Mouse (Mus musculus) stomach, postnatal 0 days (tissue): Measurements from ENCODE around the gene Gpr37l1. TPM values are rescaled to one million over a fixed set of nuclear protein-coding genes. Genes with fewer than 3 reads are reported as not detected.

Experiments used
- ATAC-seq: fragments of 200-750 bp; cut with Nextera tagmentation; 2 replicates; pipeline ENCODE4 v1.8.0; 2017; ENCODE audit not compliant: low FRiP score, low TSS enrichment
- DNase-seq: peaks from one replicate; pipeline ENCODE4 v3.0.0-alpha.2; 2016; ENCODE audit warnings: low spot score
- H3K27ac ChIP-seq: fragments of 300-500 bp; sonication (generic); replicated peaks from 2 replicates; pipeline ENCODE4 v1.5.1; 2014; ENCODE audit warnings: mild to moderate bottlenecking, control low read depth
- H3K27me3 ChIP-seq: fragments of 300-500 bp; sonication (generic); 2 replicates; pipeline ENCODE4 v1.6.1; 2014; ENCODE audit warnings: low read length; ENCODE audit not compliant: control insufficient read depth, insufficient read depth
- H3K36me3 ChIP-seq: fragments of 300-500 bp; sonication (generic); 2 replicates; pipeline ENCODE4 v1.6.1; 2014; ENCODE audit warnings: low read length, mixed read lengths; ENCODE audit not compliant: control insufficient read depth, insufficient read depth
- H3K4me1 ChIP-seq: fragments of 300-500 bp; sonication (generic); replicated peaks from 2 replicates; pipeline ENCODE4 v1.6.1; 2014; ENCODE audit warnings: antibody characterized with exemption; ENCODE audit not compliant: control insufficient read depth, insufficient read depth
- H3K4me2 ChIP-seq: fragments of 300-500 bp; sonication (generic); replicated peaks from 2 replicates; pipeline ENCODE4 v1.6.1; 2014; ENCODE audit warnings: low read depth, mild to moderate bottlenecking, control low read depth, moderate library complexity
- H3K4me3 ChIP-seq: fragments of 300-500 bp; sonication (generic); 2 replicates; pipeline ENCODE4 v1.5.1; 2014; ENCODE audit warnings: low read depth, low read length, control low read depth
- H3K9ac ChIP-seq: fragments of 300-500 bp; sonication (generic); 2 replicates; pipeline ENCODE4 v1.6.1; 2014; ENCODE audit warnings: mild to moderate bottlenecking, low read length, control low read depth, mixed read lengths
- H3K9me3 ChIP-seq: fragments of 300-500 bp; sonication (generic); 2 replicates; pipeline ENCODE4 v1.6.1; 2016; ENCODE audit warnings: low read length; ENCODE audit not compliant: control insufficient read depth
- CTCF ChIP-seq: IDR thresholded peaks from 2 replicates; pipeline ENCODE4 v1.5.1; 2016; ENCODE audit warnings: antibody characterized with exemption, low read depth, mild to moderate bottlenecking, moderate library complexity
- EP300 ChIP-seq: optimal IDR thresholded peaks from 2 replicates; pipeline ENCODE3; 2016; ENCODE audit warnings: antibody characterized with exemption
- WGBS: fragments of 180-500 bp; shearing (Covaris S2); extraction: QIAGEN DNeasy Blood & Tissue Kit; methylation state at CpG from one replicate; pipeline ENCODE4 v1.1.7; 2014; 5-methylcytosine and 5-hydroxymethylcytosine counted together
- polyA plus RNA-seq: library from polyadenylated mRNA; unstranded; fragments of >200 nt; fragmentation: Nextera tagmentation; extraction: Ambion mirVana; gene quantifications from 2 replicates; pipeline ENCODE4 v1.2.1, GENCODE M21; 2015

Gene Gpr37l1
- polyA plus RNA-seq, 1 experiment from 2014 or later, result 3.1 TPM

DNA sequence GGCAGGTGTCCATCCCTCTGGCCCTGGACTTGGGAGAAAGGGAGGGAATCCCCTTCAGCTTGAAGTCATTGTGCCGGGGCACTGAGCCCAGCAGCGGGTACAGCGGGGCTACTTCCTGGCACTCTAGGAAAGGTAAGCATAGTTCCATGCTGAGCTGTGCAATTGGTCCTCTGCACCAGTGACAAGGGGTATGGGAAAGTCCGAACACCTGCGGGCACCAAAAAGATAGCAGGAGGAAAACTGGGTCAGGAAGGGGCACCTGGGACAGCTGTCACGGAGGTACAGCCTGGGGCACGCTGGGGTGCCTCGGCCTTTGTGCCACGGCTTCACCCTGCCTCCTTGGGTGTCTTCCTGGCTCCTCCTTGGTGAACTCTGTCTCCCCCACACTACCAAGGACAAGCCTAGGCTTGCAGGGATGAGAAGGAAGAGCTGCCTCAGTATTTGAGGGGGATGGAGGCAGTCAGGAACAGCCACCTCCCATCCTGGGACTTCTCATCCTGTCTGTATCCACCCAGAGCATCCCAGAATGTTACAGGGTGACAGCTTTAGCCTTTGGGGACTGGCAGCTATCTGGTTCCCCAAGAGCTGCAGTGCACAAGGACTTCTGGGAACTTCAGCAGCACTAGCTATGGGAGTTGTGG is 37.8 kb downstream of the Gpr37l1 start:
- 0 out of 2 replicates have a peak, but pooled peaks cover 2% of the 10 kb centered on the region for H3K4me1 ChIP-seq
- no peak overlapping the region for H3K27ac ChIP-seq
- H3K27me3 ChIP-seq, result no peaks in the 10 kb centered on the region

DNA sequence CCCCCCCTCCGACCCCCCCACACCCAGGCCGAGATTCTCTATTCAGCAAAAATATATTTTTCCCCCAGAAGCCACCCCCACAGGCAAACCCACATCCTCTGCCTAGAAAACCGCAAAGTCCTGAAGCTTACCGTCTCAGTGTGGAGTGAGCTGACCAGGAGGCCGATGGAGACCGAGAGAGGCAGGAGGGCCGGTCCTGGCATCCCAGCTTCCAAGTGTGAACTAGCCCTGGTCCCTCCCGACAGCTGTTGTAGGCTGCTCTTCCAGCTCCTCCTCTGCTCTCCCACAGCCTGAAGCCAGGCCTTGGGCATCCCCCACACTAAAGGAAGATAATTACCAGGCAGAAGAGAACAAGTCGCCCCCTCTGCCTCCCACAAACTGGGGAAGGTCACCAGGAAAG is 38.5 kb downstream of the Gpr37l1 start:
- TF ChIP-seq CTCF (no peak), EP300 (no peak)
- ATAC-seq (no peak), DNase-seq (no peak)
- no peaks in the 10 kb centered on the region for H3K9me3 ChIP-seq
- H3K27ac ChIP-seq, result no peak overlapping the region
- no peak overlapping the region for H3K4me2 ChIP-seq
- 0 out of 2 replicates have a peak, but pooled peaks cover 2% of the 10 kb centered on the region for H3K4me1 ChIP-seq
- WGBS, result 48% methylated on average over 9 of the region's 9 CpGs
- no peak overlapping the region for H3K4me3 ChIP-seq
- no peak overlapping the region for H3K9ac ChIP-seq
- H3K27me3 ChIP-seq, result no peaks in the 10 kb centered on the region
- no peaks in the 10 kb centered on the region for H3K36me3 ChIP-seq

More for the DNA sequence above, 37.8 kb downstream of the Gpr37l1 start:
- no peak for DNase-seq
- TF ChIP-seq EP300 (no peak), CTCF (no peak)
- Histone ChIP-seq H3K9me3 (no peaks in the 10 kb centered on the region), H3K4me2 (no peak overlapping the region), H3K36me3 (no peaks in the 10 kb centered on the region), H3K9ac (no peak overlapping the region), H3K4me3 (no peak overlapping the region)
- ATAC-seq, result no peak
- WGBS, result 76% methylated on average over 9 of the region's 9 CpGs

- H3K27me3 ChIP-seq, result no peaks in the 10 kb centered on the region
- H3K9ac ChIP-seq, result no peak overlapping the region
- 41% methylated on average over 5 of the region's 6 CpGs for WGBS
- H3K27ac ChIP-seq, result no peak overlapping the region
- DNase-seq (no peak), ATAC-seq (no peak)
- H3K4me3 ChIP-seq, result no peak overlapping the region
- no peak for TF ChIP-seq CTCF
- no peak for TF ChIP-seq EP300
- no peak overlapping the region for H3K4me2 ChIP-seq
- H3K9me3 ChIP-seq, result no peaks in the 10 kb centered on the region
- H3K4me1 ChIP-seq, result 0 out of 2 replicates have a peak, but pooled peaks cover 2% of the 10 kb centered on the region
- no peaks in the 10 kb centered on the region for H3K36me3 ChIP-seq
Measured at GRCm38 (mm10) chr1:135128011-135128441, 39.5 kb downstream of the Gpr37l1 start.

DNA sequence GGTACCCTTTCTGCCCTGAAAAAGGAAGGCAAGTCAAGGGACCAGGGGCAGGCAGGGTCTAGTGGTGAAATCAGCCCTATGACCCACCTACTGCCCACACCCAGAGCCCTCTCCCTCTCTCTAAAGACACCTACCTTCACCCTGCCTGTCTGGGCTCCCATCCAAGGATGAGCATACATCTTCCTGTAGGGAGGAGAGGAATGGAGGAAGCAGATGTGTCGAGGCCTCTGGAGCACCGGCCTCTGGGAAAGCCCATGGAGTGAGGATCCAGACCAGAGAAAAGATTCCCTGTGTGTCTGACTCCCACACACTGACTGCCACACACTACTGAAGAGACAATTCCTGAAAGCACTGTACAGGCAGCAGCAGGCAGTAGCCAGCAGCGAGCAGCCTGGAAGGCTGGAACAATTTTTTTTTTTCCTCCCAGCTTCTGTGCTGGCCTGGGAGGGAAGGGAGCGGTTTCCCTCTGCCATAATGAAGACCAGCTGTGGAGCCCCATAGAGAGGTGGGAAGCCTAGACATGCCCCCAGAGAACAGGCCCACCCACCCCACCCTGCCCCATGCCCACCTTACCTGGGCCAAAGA is 40.9 kb downstream of the Gpr37l1 start:
- Histone ChIP-seq H3K9me3 (no peaks in the 10 kb centered on the region), H3K9ac (no peak overlapping the region), H3K4me1 (peaks cover 2% of the 10 kb centered on the region; the same call in 1 of the 2 replicates), H3K36me3 (no peaks in the 10 kb centered on the region), H3K4me2 (no peak overlapping the region), H3K27ac (no peak overlapping the region), H3K27me3 (no peaks in the 10 kb centered on the region), H3K4me3 (no peak overlapping the region)
- ATAC-seq (no peak), DNase-seq (no peak)
- 36% methylated on average over 4 of the region's 4 CpGs for WGBS
- no peak for TF ChIP-seq EP300
- no peak for TF ChIP-seq CTCF

GRCm38 (mm10) chr1:135125990-135126389 is 41.5 kb downstream of the Gpr37l1 start:
- H3K27ac ChIP-seq, result no peak overlapping the region
- H3K9me3 ChIP-seq, result no peaks in the 10 kb centered on the region
- no peak overlapping the region for H3K4me3 ChIP-seq
- no peak for TF ChIP-seq EP300
- TF ChIP-seq CTCF, result no peak
- DNase-seq, result no peak
- no peak overlapping the region for H3K9ac ChIP-seq
- H3K27me3 ChIP-seq, result no peaks in the 10 kb centered on the region
- H3K36me3 ChIP-seq, result no peaks in the 10 kb centered on the region
- H3K4me1 ChIP-seq, result peaks cover 2% of the 10 kb centered on the region; the same call in 1 of the 2 replicates
- WGBS, result 41% methylated on average over 8 of the region's 8 CpGs
- no peak for ATAC-seq
- H3K4me2 ChIP-seq, result no peak overlapping the region
